Mouse (Mus musculus) CH12.LX (cell line): Measurements from ENCODE around the gene Zfp281.
A peak's percentile ranks its signal among the peaks of the same experiment; 100 is the strongest.

Source experiments
- BHLHE40 ChIP-seq: IDR thresholded peaks from 2 replicates; pipeline ENCODE4 v1.6.1; 2011; ENCODE audit warnings: mild to moderate bottlenecking, low read depth, low read length, improper control_type of control experiment
- CTCF ChIP-seq, 2 experiments: IDR thresholded peaks in 1 of 2; conservative IDR thresholded peaks in 1 of 2; 2 replicates each; pipeline ENCODE4 v1.5.1; 2011 to 2012; ENCODE audit warnings: low read depth in 2 of 2, low read length in 2 of 2, improper control_type of control experiment in 1 of 2, inconsistent platforms in 1 of 2, mild to moderate bottlenecking in 1 of 2, moderate library complexity in 1 of 2
- E2F4 ChIP-seq: IDR thresholded peaks from 2 replicates; pipeline ENCODE4 v1.6.1; 2011; ENCODE audit warnings: low read depth, low read length, improper control_type of control experiment; ENCODE audit not compliant: insufficient replicate concordance
- HCFC1 ChIP-seq: IDR thresholded peaks from 2 replicates; pipeline ENCODE4 v1.6.1; 2012; ENCODE audit warnings: low read depth, mild to moderate bottlenecking, inconsistent platforms, low read length, improper control_type of control experiment
- RCOR1 ChIP-seq: conservative IDR thresholded peaks from 2 replicates; pipeline ENCODE4 v1.6.1; 2012; ENCODE audit warnings: low read depth, mild to moderate bottlenecking, inconsistent platforms, low read length, improper control_type of control experiment

GRCm38 (mm10) chr1:136601346-136601888, 23.3 kb upstream of the Zfp281 start:
- TF ChIP-seq CTCF (conservative IDR thresholded peaks at IDR 0.05 in 1 of 2, IDR thresholded peaks at IDR 0.05 in 1 of 2; ENCODE audit: low read depth in 2 of 2, low read length in 2 of 2) (no peak), RCOR1 (no peak), BHLHE40 (peak; percentile 63), HCFC1 (no peak), E2F4 (no peak)
